Mouse (Mus musculus): ENCODE results near the gene Izumo4. TPM values are rescaled to one million over a fixed set of nuclear protein-coding genes. Genes with fewer than 3 reads are reported as not detected.

Izumo4 gene
- polyA plus RNA-seq, 1 experiment: 39.5 TPM

- Histone ChIP-seq H3K4me3 (ENCODE audit: insufficient read depth, low read depth, low read length) (no peak overlapping the region), H3K27me3 (replicated peaks; ENCODE audit: control insufficient read depth, insufficient read depth, low read length) (no peaks in the 10 kb centered on the region), H3K27ac (ENCODE audit: insufficient read depth, low read depth, low read length) (no peak overlapping the region), H3K36me3 (ENCODE audit: control insufficient read depth, insufficient read depth, low read length) (peaks cover 6% of the 10 kb centered on the region), H3K4me1 (ENCODE audit: control insufficient read depth, insufficient read depth, low read length) (peaks cover 9% of the 10 kb centered on the region; the same call in 1 of the 2 replicates)
- no peak for DNase-seq
- TF ChIP-seq POLR2A (IDR thresholded peaks at IDR 0.05; ENCODE audit: low read depth, low read length) (no peak), CTCF (conservative IDR thresholded peaks at IDR 0.05; ENCODE audit: insufficient read depth, insufficient read length, low read depth, low read length) (no peak)
- WGBS: 95% methylated on average over 5 of the region's 5 CpGs
Measured at GRCm38 (mm10) chr10:80704418-80704817, 2.4 kb downstream of the Izumo4 start.

- DNase-seq: no peak
- peaks cover 6% of the 10 kb centered on the region for H3K36me3 ChIP-seq (ENCODE audit: control insufficient read depth, insufficient read depth, low read length)
- 48% methylated on average over 3 of the region's 3 CpGs for WGBS
- H3K4me1 ChIP-seq (ENCODE audit: control insufficient read depth, insufficient read depth, low read length): peaks cover 9% of the 10 kb centered on the region; the same call in 1 of the 2 replicates
- TF ChIP-seq CTCF (conservative IDR thresholded peaks at IDR 0.05; ENCODE audit: insufficient read depth, insufficient read length, low read depth, low read length) (no peak), POLR2A (IDR thresholded peaks at IDR 0.05; ENCODE audit: low read depth, low read length) (no peak)
- H3K4me3 ChIP-seq (ENCODE audit: insufficient read depth, low read depth, low read length): no peak overlapping the region
- no peaks in the 10 kb centered on the region for H3K27me3 ChIP-seq (replicated peaks; ENCODE audit: control insufficient read depth, insufficient read depth, low read length)
- no peak overlapping the region for H3K27ac ChIP-seq (ENCODE audit: insufficient read depth, low read depth, low read length)
Measured at GRCm38 (mm10) chr10:80705033-80705432, 3.0 kb downstream of the Izumo4 start.

- no peak for DNase-seq
- H3K27me3 ChIP-seq (replicated peaks; ENCODE audit: control insufficient read depth, insufficient read depth, low read length): no peaks in the 10 kb centered on the region
- no peak overlapping the region for H3K4me3 ChIP-seq (ENCODE audit: insufficient read depth, low read depth, low read length)
- TF ChIP-seq CTCF (conservative IDR thresholded peaks at IDR 0.05; ENCODE audit: insufficient read depth, insufficient read length, low read depth, low read length) (no peak), POLR2A (IDR thresholded peaks at IDR 0.05; ENCODE audit: low read depth, low read length) (no peak)
- H3K36me3 ChIP-seq (ENCODE audit: control insufficient read depth, insufficient read depth, low read length): peaks cover 6% of the 10 kb centered on the region
- H3K27ac ChIP-seq (ENCODE audit: insufficient read depth, low read depth, low read length): no peak overlapping the region
- H3K4me1 ChIP-seq (ENCODE audit: control insufficient read depth, insufficient read depth, low read length): peaks cover 9% of the 10 kb centered on the region; the same call in 1 of the 2 replicates
- WGBS: 75% methylated on average over 3 of the region's 3 CpGs
Measured at GRCm38 (mm10) chr10:80705479-80705878, 3.5 kb downstream of the Izumo4 start.

GRCm38 (mm10) chr10:80710834-80711233 lies 8.8 kb downstream of the Izumo4 start:
- Histone ChIP-seq H3K27ac (ENCODE audit: insufficient read depth, low read depth, low read length) (no peak overlapping the region), H3K36me3 (ENCODE audit: control insufficient read depth, insufficient read depth, low read length) (peaks cover 7% of the 10 kb centered on the region), H3K27me3 (replicated peaks; ENCODE audit: control insufficient read depth, insufficient read depth, low read length) (no peaks in the 10 kb centered on the region), H3K4me3 (ENCODE audit: insufficient read depth, low read depth, low read length) (no peak overlapping the region), H3K4me1 (ENCODE audit: control insufficient read depth, insufficient read depth, low read length) (no peaks in the 10 kb centered on the region)
- TF ChIP-seq CTCF (conservative IDR thresholded peaks at IDR 0.05; ENCODE audit: insufficient read depth, insufficient read length, low read depth, low read length): no peak
- TF ChIP-seq POLR2A (IDR thresholded peaks at IDR 0.05; ENCODE audit: low read depth, low read length): no peak
- no peak for DNase-seq
- 66% methylated on average over 3 of the region's 3 CpGs for WGBS

GRCm38 (mm10) chr10:80717281-80717680 lies 15.3 kb downstream of the Izumo4 start:
- Histone ChIP-seq H3K27me3 (replicated peaks; ENCODE audit: control insufficient read depth, insufficient read depth, low read length) (no peaks in the 10 kb centered on the region), H3K27ac (ENCODE audit: insufficient read depth, low read depth, low read length) (no peak overlapping the region), H3K36me3 (ENCODE audit: control insufficient read depth, insufficient read depth, low read length) (peaks cover 1% of the 10 kb centered on the region; the same call in 1 of the 2 replicates), H3K4me1 (ENCODE audit: control insufficient read depth, insufficient read depth, low read length) (no peaks in the 10 kb centered on the region), H3K4me3 (ENCODE audit: insufficient read depth, low read depth, low read length) (no peak overlapping the region)
- WGBS: 50% methylated on average over 1 of the region's 1 CpGs
- DNase-seq: no peak
- TF ChIP-seq CTCF (conservative IDR thresholded peaks at IDR 0.05; ENCODE audit: insufficient read depth, insufficient read length, low read depth, low read length) (no peak), POLR2A (IDR thresholded peaks at IDR 0.05; ENCODE audit: low read depth, low read length) (no peak)

- 87% methylated on average over 5 of the region's 5 CpGs for WGBS
- no peaks in the 10 kb centered on the region for H3K36me3 ChIP-seq (ENCODE audit: control insufficient read depth, insufficient read depth, low read length)
- no peak overlapping the region for H3K27ac ChIP-seq (ENCODE audit: insufficient read depth, low read depth, low read length)
- DNase-seq: no peak
- no peaks in the 10 kb centered on the region for H3K4me1 ChIP-seq (ENCODE audit: control insufficient read depth, insufficient read depth, low read length)
- no peaks in the 10 kb centered on the region for H3K27me3 ChIP-seq (replicated peaks; ENCODE audit: control insufficient read depth, insufficient read depth, low read length)
- TF ChIP-seq CTCF (conservative IDR thresholded peaks at IDR 0.05; ENCODE audit: insufficient read depth, insufficient read length, low read depth, low read length) (no peak), POLR2A (IDR thresholded peaks at IDR 0.05; ENCODE audit: low read depth, low read length) (no peak)
- no peak overlapping the region for H3K4me3 ChIP-seq (ENCODE audit: insufficient read depth, low read depth, low read length)
Measured at GRCm38 (mm10) chr10:80727369-80728127, 25.6 kb downstream of the Izumo4 start.

- Histone ChIP-seq H3K36me3 (ENCODE audit: control insufficient read depth, insufficient read depth, low read length) (no peaks in the 10 kb centered on the region), H3K4me1 (ENCODE audit: control insufficient read depth, insufficient read depth, low read length) (peaks cover 3% of the 10 kb centered on the region; the same call in 1 of the 2 replicates), H3K27ac (ENCODE audit: insufficient read depth, low read depth, low read length) (no peak overlapping the region), H3K4me3 (ENCODE audit: insufficient read depth, low read depth, low read length) (no peak overlapping the region), H3K27me3 (replicated peaks; ENCODE audit: control insufficient read depth, insufficient read depth, low read length) (no peaks in the 10 kb centered on the region)
- no peak for TF ChIP-seq CTCF (conservative IDR thresholded peaks at IDR 0.05; ENCODE audit: insufficient read depth, insufficient read length, low read depth, low read length)
- no peak for TF ChIP-seq POLR2A (IDR thresholded peaks at IDR 0.05; ENCODE audit: low read depth, low read length)
- DNase-seq: no peak
- 88% methylated on average over 6 of the region's 6 CpGs for WGBS
Measured at GRCm38 (mm10) chr10:80732611-80733101, 30.7 kb downstream of the Izumo4 start.

Measured in kidney, adult 2 months (tissue).